Mouse (Mus musculus) common myeloid progenitor, adult 5-6 weeks (primary cell): ENCODE measurements at regions not wholly inside any gene's neighbourhood (a gene's known extent, or its start where the extent isn't known, plus 50 kb on each side); places are given as distances from the start of the nearest gene placed in this dataset.

Experiments
- ATAC-seq: replicated peaks from 2 replicates; pipeline ENCODE4 v1.8.0; 2016; ENCODE audit warnings: low read depth, mild to moderate bottlenecking, moderate TSS enrichment, inconsistent platforms; ENCODE audit not compliant: poor library complexity, severe bottlenecking

DNA sequence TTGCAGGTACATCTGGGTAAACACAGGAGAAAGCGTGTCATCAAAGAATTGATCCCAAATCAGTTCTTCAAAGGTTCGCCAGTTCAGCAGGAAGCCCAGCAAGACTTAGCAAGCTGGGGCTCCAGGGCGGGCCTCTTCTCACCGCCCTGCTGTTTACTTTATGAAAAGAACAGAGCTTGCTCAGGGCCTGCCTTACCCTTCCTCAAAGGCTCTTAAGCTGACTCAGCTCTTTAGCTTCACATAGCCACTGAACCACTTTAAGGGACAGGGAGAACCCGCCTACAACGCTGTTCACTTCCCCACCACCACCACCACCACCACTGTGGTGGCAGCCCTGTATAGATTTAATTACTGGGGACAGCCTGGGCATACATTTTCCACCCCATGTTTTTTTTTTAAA, 148.5 kb downstream of the Clic5 start:
- ATAC-seq, result peak; percentile 45; the same call in 1 of the 2 replicates

DNA sequence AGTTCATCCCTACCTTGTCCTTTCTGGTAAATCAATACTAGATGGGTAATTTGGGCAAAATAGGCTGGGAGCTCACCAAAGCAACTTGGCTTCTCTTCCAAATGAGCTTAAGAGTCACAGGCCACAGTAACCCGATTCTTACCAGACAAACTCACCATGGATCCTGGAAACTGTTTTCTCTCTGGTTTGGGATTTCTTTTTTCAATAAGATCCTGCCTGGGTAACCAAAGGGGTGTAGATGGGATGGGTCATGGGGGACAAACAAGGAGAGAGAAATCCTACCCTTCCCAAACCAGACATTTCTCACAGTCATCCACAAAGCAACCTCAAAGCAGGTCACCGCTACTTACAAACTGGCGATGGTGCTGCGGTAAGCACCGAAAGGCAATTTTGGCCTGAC, 148.9 kb downstream of the Clic5 start:
- no peak for ATAC-seq

DNA sequence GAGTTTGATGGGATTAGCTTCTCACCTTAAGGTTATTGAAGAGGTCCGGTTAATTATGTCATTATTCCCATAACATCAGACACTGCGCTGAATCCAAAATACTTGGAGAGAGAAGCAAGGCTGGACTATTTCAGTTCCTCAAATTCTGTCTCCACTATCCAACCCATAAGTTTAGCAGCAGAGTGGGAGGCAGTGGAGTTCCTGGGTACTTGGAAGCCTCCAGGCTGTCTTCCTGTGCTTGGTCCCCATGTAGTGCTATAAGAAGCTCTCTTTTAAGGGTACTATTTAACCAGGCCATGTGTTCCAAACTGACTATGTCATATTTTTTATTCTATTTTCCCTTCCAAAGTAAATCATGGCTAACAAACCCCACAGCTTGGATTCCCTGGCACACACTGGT, 156.2 kb downstream of the Clic5 start:
- no peak for ATAC-seq

DNA sequence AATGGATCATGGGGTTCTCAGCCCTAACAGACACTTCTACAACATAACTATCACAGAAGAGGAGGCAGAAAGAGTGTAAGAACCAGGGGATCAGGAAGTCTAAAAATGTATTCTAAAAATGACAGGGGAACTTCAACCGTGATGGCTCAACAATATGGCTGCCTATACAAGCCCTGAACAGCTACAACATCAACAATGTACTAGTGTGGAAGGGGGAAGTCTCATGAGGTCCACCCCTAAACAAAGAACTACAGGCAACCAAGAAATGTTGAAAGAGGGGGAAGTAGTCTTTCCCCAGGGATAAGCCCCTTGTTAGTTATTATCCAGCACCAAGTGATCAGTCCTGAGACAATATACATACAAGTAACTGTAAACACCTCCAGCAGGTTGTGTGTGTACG, 157.0 kb downstream of the Clic5 start:
- ATAC-seq, result no peak

DNA sequence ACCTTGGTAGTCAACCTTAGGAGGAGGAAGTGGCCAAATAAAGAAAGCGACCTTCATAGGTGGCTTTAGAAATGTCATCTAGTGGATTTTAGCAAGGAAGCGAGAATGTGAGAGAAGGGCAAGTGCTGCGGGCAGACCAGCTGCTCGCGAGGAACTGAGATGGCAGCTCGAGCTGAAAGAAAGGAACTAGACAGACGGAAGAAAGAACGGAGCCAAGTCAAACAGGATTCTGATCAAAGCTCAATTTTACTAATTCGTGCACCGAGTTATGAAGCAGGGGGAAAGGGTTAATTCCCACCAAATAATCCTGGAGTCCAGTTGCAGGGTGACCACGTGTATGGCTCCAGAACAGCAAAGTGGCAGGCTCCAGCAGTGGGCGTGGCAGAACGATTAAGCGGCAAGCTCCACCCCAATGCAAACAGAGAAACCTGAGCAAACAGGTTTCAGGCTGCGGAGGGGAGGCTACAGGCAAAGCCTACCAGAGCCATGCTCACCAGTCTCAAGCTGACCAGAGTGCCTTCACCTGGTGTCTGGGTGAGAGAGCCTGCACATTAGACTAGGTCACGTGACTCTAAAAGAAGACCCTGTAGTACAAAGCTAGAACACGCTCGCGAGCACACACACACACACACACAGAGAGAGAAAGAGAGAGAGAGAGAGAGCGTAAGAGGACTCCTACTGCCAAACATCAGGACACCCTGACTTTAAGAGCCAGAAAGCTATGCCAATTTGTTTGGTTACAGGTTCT, 162.0 kb downstream of the Clic5 start:
- peak; percentile 36 for ATAC-seq

DNA sequence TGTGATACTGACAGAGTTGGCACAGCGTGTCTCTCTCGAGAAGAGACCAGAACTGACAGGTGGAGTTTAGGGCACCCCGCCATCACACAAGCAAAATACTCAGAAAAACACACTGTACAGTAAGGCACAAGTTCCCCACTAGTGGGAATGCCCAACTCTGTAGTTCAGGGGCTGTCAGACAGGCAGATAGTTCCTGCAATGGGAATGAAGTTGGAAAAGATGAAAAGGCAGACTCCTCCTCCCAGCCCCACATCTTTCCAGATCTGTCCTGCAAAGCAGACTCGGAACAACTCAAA, 162.5 kb downstream of the Clic5 start:
- ATAC-seq, result peak; percentile 6; the same call in 1 of the 2 replicates

DNA sequence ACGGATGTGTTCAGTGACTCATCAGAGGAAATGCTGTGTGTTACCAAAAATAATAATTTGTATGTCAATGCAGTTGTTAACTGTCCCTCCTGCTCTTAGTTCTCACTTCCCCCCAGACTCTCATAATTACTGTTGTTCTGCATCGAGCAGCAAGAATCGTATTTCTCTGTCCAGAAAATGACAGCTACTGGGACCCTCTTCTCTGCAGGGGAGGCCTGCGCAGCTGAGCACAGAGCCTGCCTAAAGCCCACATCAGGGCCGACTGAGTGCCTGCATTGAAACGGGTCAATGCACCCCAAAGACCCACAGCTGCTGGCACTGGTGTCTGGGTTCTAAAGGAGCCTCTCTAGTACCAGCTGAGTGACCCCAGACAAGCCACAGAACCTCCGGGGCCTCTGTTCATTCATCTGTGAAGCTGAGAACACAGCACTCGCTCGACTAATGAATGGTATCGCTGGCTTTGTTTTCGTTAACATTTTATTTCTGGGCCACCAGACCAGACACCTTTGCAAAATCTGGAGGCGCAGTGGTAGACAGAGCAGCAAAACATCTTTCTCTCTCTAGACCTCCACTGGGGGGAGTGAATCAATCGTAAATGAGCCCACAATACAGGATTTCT, 163.2 kb downstream of the Clic5 start:
- 0 out of 2 replicates have a peak, but pooled peaks have one; percentile 23 for ATAC-seq

DNA sequence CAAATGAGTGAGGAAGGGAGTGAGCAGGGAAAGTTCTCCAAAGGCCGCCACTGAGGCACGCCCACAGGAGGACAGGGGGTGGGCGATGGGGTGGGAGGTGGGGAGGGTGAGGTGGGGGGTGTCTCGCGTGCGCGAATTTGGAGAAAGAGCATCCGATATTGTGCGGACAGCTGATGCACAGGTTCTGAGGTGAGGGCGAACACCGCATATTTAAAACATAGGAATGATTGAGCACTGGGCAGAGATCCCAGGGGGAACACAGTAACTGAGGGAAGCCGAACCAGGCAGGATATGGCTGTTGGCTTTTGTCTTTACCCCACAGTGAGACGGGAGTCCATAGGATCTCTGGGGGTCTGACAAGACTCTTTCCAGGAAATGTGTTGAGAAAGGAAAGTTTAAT, 163.8 kb downstream of the Clic5 start:
- ATAC-seq, result no peak

DNA sequence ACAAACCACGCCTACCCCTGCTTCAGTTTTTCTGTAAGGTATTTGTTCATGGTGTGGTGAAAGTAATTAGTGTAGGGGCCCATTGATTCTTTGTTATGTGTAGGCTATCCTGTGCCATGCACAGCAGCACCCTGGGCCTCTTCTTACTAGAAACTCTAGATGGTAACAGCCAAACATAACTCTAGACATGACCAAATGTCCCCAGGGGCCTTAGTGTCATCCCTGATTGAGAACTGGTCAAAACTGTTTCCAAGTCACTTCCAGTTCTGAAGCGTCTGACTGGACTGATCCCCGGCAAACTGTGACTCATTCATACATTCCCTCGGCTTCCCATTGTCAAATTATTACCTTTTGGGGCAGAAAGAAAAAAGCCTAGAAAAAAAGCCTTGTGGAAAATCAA, 174.7 kb downstream of the Clic5 start:
- no peak for ATAC-seq

DNA sequence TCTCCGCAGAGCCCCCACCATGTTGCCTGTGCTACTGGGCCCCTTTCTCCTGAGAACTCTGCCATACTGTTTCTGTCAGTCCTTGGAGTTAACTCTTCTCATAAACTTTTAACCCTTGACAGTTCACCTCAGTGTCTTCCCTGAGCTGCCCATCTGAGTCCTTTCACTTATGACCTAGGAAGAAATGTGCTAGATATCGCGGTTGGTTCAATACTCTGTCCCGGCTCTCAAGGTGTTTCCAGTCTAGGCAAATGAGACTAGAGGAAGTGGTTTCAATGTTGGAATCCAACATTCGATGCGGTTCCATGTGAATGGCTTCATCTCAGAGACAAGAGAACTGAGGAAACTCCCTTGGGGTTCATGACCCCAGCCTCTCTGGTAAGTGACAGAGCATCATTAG, 176.1 kb downstream of the Clic5 start:
- no peak for ATAC-seq

DNA sequence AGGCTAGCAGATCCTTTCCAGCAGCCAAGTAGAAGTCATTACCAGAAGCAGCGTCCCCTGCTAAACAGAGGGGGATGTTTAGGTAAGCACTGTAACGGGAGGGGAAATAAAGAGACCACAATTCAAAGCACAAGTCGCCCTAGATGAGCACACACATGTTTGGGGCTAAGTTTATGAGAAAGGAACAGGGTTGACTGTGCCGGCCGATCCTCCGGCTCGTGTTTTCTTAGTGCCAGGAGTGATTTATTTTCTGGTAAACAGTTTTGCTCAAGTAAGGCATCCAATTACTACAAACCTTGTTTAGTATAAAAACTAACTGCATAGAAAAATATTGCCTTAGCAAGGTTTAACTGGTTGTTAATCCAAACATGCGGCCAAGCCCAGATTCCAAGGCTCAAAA, 178.1 kb downstream of the Clic5 start:
- ATAC-seq, result no peak

DNA sequence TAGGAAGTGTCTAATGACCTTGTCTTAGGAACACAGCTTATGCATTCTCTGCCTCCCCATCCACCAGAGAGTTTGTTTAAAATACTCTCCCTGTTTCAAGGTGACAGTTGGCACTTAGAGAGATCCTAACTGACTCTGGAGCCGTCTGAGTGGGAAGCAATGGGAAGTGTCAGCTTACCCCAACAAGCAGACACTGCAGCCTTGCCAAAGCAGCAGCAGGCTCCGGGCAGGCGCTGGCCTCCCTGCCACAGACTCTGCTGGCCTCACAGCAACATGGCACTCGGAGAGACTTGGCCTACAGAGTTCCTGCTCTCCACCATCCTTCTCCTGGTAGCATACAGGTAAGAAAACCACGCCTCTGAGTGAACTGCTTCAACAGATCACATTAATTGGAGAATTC, 179.2 kb downstream of the Clic5 start:
- no peak for ATAC-seq

DNA sequence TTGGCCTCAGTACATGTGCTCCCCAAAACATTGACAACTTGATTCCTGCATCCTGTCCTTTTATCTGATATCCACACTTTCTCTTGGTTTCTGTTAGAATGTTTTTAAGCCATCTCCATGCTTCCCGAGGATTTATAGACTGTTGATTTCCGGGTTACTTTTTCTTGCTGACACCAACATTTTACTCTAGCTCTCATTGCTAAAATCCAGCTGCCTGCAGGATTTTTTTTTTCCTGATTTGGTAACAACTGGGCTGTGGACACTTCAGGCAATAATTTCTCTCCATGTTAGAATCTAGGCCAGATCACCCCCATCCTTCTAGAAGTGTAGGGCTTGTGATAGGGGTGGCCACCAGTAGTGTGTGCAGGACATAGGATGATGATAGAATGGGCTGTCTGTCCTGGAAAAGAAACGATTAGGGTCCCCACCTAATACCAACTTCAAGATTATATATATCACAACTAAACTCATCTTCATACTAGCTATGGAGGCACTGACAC, 182.6 kb downstream of the Clic5 start:
- no peak for ATAC-seq

DNA sequence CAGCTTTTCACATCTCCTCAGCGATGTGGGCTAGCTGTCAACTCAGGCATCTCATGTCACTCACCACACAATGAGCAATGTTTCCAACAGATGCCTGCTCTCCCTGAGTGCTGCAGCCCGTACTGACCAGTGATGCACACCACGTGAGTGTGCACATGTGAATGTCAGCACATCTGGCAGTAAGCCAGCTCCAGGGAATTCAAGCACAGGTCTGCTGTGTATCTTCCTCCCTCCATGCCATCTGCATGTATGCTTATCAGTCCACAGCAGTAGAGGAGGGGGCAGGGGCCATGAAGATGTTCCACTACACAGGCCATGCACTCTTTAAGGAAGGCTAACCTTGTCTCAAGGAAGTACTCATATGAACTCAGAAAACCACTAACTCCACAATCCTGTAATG, 183.2 kb downstream of the Clic5 start:
- ATAC-seq, result peak; percentile 45; the same call in 1 of the 2 replicates

DNA sequence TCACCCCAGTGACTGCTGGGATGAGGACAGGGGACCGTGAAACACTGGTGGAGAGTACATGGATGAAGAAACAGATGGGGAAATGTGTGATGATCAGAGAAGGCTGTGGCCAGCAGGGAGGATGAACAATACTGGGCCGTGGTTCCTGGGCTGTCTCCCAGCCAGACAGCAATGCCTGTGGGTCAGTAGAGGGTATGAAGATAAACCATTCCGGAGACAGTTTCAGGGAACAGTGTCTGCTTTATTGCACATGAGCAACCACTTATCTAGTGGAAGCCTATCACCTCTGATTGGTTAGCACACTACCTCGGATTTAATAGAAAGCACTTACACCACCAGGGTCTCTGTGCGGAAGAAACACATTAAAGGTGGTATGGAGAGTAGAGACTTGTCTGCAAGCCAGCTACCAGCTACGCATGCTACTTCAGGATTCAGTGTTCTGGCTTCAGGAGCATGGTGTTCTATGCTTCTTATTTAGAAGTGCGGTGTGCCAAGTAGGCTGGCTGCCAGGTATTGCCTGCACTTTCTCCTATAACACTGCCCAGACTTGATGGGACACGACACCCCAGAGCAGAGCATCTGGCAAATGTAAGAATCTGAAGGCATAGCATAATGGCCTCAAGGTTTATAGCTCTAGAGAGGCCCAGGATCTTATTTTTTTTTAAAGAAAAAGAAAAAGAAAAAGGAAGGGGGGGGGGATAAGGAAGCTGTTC, 185.5 kb downstream of the Clic5 start:
- no peak for ATAC-seq

DNA sequence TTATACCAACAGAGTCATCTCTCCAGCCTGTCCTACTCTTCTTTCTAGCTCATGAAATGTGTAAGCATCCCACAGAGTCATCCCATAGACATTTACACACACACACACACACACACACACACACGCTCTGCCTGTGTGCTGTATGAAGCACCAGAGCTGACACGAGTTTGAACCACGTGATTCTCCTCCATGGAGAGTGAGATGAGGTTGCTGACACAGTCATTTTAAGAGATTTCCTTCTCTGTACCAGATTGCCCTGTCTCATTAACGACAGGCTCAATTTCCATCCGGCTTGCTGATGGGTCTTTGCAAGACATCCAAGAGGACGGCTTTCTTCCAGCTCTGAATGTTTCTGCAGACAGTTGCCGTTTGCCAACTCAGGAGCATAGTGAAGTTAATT, 190.0 kb downstream of the Clic5 start:
- no peak for ATAC-seq

DNA sequence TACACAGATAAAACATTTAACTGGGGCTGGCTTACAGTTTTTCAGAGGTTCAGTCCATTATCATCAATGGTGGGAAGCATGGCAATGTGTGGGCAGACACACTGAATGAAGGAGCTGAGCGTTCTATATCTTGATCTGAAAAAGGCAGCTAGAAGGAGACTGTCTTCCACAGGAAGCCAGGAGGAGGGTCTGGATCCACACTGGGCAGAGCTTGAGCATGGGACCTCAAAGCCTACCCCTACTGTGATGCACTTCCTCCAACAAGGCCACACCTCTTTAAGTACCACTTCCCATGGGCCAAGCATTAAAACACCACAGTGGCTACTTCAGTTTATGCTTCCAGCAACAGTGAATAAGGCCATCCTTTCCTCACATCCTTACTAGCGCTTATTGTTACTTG, 200.5 kb downstream of the Clic5 start:
- no peak for ATAC-seq

DNA sequence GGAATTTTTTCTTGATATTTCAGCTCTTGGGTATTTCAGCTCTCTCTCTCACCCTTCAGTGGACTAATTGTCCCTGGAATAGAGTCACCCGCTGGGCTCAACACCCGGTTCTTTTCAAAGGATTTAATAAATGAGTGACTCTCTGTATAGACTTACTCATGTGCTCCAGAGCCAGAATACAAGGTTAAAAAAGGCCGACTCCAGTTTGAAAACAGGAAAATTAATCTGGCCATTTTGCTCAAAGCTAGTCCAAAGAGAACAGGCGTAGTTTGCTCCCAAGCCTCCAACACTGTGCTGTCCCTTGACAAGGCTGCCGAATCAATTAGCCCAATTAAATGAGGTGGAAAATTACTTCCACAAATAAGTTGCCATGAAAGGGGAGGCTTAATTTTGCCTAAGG, 209.4 kb downstream of the Clic5 start:
- ATAC-seq, result no peak

DNA sequence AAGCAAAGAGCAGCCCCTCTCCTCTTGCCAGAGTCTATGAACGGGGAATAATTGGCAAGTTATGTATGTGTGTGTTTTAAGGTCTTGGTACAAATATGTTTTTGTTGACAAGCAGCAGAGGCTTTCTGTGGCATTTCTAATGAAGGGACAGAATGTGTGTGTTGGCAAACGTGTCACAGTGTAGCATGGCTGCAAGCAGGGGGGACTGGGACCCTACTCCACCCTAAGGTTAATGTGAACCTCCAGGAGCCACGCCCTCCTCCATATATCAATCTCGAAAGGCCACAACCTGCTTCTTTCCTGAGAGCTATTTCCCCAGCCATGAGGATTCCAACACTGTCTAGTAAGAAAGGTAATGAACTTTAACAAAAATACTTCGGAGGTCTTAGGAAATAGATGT, 209.8 kb downstream of the Clic5 start:
- ATAC-seq, result no peak

DNA sequence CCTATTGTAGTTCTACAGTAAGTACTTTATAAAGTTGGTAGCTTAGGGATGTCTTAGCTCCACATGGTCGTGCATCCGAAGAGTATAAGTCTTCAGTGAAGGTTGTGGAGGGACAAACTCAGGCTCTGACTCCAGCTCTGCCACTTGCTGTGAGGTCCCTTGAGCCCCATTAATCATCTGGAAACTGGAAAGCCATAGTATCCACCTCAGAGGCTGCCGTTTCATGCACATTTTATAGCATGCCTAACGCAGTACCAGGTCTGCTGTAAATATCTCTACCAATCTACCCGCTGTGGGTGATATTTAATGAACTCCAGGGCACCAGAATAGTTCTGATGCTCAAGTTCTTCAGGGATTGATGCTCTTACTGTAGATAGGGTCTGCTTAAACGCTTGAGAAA, 216.5 kb downstream of the Clic5 start:
- no peak for ATAC-seq

DNA sequence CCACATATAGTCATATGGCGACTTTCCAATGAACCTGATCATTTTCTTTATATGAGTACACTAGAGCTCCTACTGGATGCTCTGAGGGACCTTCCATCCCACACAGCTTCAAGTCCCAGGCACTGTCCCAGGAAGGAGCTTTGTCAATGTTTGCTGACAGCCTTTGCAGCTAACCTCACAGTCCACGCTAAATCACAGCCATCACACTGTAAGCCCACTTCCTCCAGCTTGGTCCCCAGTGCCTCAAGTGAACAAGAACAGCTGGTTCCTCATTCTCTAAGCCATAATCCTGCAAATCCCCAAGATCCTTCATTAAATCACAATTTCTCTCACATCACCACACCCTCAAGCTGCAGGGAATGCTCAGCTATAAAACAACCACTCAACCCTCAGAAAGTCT, 222.6 kb downstream of the Clic5 start:
- ATAC-seq, result no peak
